Mouse (Mus musculus) megakaryocyte, embryonic 14.5 days (primary cell): ENCODE results near the gene Agbl1.

Experiments used
- FLI1 ChIP-seq: IDR thresholded peaks from 2 replicates; pipeline ENCODE4 v1.6.1; 2012; ENCODE audit warnings: low read length, inconsistent platforms, mixed read lengths
- GATA1 ChIP-seq: IDR thresholded peaks from 3 replicates; pipeline ENCODE4 v1.6.1; 2012; ENCODE audit warnings: mixed read lengths, low read length, inconsistent platforms, borderline replicate concordance

GRCm38 (mm10) chr7:76228881-76229280 lies 806 bp upstream of the Agbl1 start:
- TF ChIP-seq GATA1 (no peak), FLI1 (no peak)
